Mouse (Mus musculus) megakaryocyte, embryonic 14.5 days (primary cell): ENCODE results near the gene Gzmm. TPM values are rescaled to one million over a fixed set of nuclear protein-coding genes. Genes with fewer than 3 reads are reported as not detected.

Source experiments
- H3K27me3 ChIP-seq: replicated peaks from 2 replicates; pipeline ENCODE3; 2012; ENCODE audit warnings: inconsistent platforms
- H3K36me3 ChIP-seq: replicated peaks from 2 replicates; pipeline ENCODE3; 2012; ENCODE audit warnings: low read length, inconsistent platforms, mixed read lengths
- H3K4me1 ChIP-seq: 2 replicates; pipeline ENCODE4 v1.6.1; 2012; ENCODE audit warnings: inconsistent platforms
- H3K4me3 ChIP-seq: replicated peaks from 2 replicates; pipeline ENCODE3; 2012; ENCODE audit warnings: moderate library complexity, mild to moderate bottlenecking, inconsistent platforms
- H3K9me3 ChIP-seq: 2 replicates; pipeline ENCODE4 v1.6.1; 2012; ENCODE audit warnings: inconsistent platforms
- FLI1 ChIP-seq: IDR thresholded peaks from 2 replicates; pipeline ENCODE4 v1.6.1; 2012; ENCODE audit warnings: low read length, inconsistent platforms, mixed read lengths
- GATA1 ChIP-seq: IDR thresholded peaks from 3 replicates; pipeline ENCODE4 v1.6.1; 2012; ENCODE audit warnings: mixed read lengths, low read length, inconsistent platforms, borderline replicate concordance
- polyA plus RNA-seq: library from polyadenylated mRNA; stranded (reverse); fragments of >175 nt; gene quantifications from 2 replicates; pipeline ENCODE4 v1.2.3, GENCODE M21; 2012; ENCODE audit warnings: low replicate concordance; ENCODE audit not compliant: insufficient read depth

Gene Gzmm
- polyA plus RNA-seq, 1 experiment, result 2.2 TPM

DNA sequence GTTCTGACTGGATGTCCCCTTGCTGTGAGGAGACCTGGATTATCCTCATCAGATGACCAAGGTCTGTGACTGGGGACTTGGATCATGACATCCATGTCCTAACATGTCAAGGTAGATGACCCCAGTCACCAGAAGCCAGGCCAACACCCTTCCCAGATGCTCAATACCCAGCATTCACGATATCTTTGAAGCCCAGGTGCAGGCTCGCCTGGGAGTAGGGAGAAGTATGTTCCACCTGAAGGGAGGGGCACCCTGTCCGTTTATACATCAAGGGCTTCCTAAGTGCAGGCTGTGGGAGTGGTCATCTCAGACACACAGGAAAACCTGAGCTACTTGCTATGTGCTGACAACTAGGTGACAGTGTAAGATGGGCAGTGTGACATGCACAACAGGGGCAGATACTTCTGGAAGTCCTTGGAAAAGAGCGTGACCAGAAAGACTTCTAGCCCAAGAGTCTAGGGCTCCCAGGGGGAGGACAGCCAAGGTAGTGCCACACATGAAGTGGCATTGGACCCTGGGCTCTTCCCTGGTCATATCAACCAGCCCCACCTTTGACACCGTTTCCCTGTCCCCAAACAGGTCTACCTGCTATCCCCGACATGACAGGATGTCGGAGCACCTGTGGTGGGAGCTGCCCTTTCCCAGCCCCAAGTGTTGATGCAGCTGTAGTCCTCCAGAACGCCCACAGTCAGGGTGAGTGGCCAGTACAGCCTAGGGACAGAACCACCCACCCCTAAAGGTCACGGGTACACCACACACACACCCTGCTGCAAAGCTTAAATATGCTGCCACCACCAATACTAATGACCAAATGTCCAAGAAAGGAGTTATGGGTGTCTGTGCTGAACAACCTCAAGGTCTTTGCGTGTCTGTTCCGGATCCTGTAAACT is 8.0 kb upstream of the Gzmm start:
- Histone ChIP-seq H3K27me3 (no peaks in the 10 kb centered on the region), H3K4me1 (peaks cover 41% of the 10 kb centered on the region), H3K36me3 (peaks cover 39% of the 10 kb centered on the region), H3K4me3 (peak overlapping the region; percentile 99), H3K9me3 (peaks cover 11% of the 10 kb centered on the region)
- TF ChIP-seq FLI1, result no peak
- no peak for TF ChIP-seq GATA1

DNA sequence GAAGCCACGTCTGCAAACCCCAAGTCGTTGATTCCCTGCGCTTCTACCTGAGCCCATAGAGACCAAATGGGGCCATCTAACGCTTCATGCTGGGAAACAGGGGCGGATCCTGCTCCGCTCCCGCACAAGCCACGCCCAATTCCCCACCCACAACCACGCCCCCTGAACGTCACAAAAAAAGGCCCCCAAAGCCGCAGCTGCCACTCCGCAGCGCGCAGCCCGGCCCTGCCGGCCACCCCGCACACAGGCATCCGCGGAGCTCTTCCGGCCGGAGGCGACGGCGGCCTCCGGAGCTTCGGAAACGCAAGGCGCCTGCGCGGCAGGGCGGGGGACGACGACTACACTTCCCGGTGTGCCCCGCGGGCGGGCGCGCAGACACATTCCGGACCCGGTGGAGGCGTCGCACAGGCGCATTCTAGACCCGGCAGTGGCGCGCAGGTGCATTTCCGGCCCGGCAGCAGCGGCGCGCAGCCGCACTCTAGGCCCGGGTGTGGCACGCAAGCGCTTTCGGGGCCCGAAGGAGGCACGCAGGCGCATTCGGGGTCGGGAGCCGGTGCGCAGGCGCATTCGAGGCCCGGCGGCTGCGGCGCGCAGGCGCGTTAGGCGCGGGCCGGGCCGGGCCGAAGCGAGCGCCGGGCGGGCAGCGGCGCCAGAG is 7.1 kb upstream of the Gzmm start, which contains the start of gene Cdc34:
Gene Cdc34, plus strand, starts transcription at position 605 of the 655 bp plus-strand sequence.
- Histone ChIP-seq H3K36me3 (peaks cover 39% of the 10 kb centered on the region), H3K9me3 (peaks cover 11% of the 10 kb centered on the region), H3K27me3 (no peaks in the 10 kb centered on the region), H3K4me1 (peaks cover 49% of the 10 kb centered on the region), H3K4me3 (peak within 1 kb of the TSS; percentile 99)
- TF ChIP-seq GATA1 (no peak), FLI1 (peak; percentile 71; the same call in 1 of the 2 replicates)

DNA sequence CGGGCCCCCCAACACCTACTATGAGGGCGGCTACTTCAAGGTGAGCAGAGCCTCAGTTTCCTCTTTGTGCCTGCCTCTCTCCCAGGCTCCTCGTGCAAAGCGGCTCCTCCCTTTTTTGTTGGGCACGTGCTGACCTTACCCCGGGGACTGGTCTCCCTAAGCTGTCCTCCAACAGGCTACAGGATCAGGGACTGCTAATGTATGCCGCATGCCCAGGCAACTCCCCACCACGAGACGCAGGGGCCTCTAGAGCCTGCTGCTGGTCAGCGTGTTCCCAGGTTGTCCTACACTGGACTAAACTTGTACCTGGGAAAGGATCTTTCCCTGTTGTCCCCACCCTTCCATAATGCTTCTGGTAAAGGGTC is 6.3 kb upstream of the Gzmm start:
- Histone ChIP-seq H3K27me3 (no peaks in the 10 kb centered on the region), H3K36me3 (peaks cover 47% of the 10 kb centered on the region), H3K4me3 (peak overlapping the region; percentile 99), H3K9me3 (peaks cover 11% of the 10 kb centered on the region), H3K4me1 (peaks cover 56% of the 10 kb centered on the region)
- no peak for TF ChIP-seq FLI1
- no peak for TF ChIP-seq GATA1

DNA sequence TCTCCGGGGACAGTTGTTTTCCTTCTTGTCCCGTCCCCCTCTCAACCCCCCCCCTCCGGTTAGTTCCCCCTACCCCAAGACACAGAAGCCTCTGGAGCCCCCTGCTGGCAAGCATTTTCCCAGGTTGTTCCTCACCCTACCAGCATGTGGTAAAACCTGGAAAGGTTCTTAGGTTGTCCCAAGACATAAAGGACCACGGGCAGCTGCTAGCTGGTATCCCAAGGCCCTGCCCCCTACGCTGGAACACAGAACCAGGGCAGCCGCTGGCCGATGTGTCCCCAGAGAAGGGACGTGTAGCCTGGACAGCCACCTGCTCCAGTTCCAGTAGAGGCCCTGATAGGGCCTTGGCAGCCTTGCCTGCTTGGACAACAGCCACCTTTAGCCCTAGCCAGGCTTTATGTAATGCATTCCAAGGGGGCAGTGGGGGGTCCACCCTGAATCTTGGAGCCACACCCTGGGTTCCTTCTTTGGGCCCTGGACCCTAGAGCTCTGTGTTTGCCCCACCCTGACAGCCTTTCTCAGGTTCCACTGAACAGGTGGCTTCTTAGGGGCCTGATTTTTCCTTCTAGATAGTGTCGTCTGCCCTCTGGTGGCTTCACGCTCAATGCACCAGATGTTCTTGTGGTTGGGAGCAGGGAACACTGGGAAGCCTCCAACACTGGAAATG is 5.8 kb upstream of the Gzmm start:
- peaks cover 52% of the 10 kb centered on the region for H3K36me3 ChIP-seq
- peaks cover 61% of the 10 kb centered on the region for H3K4me1 ChIP-seq
- H3K27me3 ChIP-seq, result no peaks in the 10 kb centered on the region
- H3K9me3 ChIP-seq, result peaks cover 11% of the 10 kb centered on the region
- no peak for TF ChIP-seq FLI1
- no peak for TF ChIP-seq GATA1
- peak overlapping the region; percentile 99 for H3K4me3 ChIP-seq

DNA sequence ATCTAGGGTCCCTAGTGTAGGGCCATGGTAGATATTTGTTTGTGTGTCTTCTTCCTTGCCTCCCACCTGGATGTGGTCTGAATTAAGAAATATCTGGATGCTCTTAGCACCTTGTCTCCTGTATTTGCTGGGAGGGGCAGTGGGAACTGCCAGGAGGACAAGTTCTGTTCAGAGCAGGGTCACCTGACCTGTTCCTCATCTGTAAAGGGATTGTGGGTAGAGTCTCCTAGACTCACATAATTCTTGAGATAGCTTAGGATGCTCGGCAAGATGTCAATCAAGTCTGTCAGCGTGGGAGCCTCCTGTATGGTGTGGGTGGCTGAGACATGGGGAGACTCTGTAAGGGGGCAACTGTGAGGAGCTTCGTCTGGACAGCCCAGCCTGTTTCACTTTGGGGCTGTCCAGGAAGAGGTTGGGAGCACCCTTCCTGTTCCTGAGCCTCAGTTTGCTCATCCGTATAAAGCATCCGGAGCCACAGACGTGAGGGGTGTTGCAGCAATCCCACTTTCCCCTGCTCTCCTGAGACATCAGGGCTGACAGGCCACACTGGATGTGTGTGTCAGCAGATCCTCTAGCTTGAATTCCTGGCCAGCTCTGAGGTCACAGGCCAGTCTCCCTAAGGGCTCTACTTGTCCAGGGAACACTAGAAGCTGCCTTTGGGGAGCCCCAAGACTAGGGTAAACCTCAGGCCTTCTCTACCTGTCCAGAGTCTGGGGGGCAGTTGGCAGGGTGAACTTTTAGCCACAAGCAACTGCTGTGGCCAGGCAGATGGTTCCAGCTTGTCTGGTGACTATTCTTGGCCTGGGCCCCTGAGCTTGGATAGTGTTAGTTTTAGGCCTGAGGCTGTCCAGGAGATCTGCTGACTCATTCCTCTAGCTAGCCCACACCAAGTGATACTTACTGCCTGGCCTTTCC is 4.8 kb upstream of the Gzmm start:
- no peak for TF ChIP-seq FLI1
- TF ChIP-seq GATA1, result no peak
- peaks cover 59% of the 10 kb centered on the region for H3K36me3 ChIP-seq
- H3K9me3 ChIP-seq, result peaks cover 2% of the 10 kb centered on the region
- no peaks in the 10 kb centered on the region for H3K27me3 ChIP-seq
- H3K4me1 ChIP-seq, result peaks cover 70% of the 10 kb centered on the region
- H3K4me3 ChIP-seq, result peak overlapping the region; percentile 99

DNA sequence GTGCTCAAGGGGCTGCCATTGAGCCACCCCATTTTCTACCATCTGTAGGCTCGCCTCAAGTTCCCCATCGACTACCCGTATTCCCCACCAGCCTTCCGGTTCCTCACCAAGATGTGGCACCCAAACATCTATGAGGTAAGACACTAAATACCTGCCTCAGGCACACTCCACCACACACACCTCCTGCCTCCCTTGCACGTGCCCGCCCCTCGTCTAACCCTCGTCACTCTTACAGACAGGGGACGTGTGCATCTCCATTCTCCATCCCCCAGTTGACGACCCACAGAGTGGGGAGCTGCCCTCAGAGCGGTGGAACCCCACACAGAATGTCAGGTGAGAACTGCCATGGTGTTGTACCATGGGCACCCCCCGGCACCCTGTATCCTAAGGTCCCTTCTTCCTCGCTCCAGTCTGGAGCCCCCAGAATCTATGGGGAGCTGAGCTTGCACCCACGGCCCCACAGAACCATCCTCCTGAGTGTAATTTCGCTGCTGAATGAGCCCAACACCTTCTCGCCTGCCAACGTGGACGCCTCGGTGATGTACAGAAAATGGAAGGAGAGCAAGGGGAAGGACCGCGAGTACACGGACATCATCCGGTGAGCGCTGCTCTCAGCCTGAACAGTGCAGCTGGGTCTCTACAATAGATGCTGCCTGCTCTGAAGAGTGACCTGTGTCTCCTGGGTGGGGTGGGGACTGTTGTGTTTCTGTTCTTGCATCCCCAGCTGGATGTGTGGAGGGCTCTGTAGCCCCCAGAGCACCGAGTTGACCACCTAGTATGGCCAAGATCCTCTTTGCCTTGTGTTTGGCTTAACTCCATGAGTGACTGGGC is 3.8 kb upstream of the Gzmm start:
- peaks cover 68% of the 10 kb centered on the region for H3K36me3 ChIP-seq
- H3K9me3 ChIP-seq, result no peaks in the 10 kb centered on the region
- H3K27me3 ChIP-seq, result no peaks in the 10 kb centered on the region
- no peak for TF ChIP-seq FLI1
- TF ChIP-seq GATA1, result no peak
- H3K4me3 ChIP-seq, result peak overlapping the region; percentile 99
- peaks cover 76% of the 10 kb centered on the region for H3K4me1 ChIP-seq

DNA sequence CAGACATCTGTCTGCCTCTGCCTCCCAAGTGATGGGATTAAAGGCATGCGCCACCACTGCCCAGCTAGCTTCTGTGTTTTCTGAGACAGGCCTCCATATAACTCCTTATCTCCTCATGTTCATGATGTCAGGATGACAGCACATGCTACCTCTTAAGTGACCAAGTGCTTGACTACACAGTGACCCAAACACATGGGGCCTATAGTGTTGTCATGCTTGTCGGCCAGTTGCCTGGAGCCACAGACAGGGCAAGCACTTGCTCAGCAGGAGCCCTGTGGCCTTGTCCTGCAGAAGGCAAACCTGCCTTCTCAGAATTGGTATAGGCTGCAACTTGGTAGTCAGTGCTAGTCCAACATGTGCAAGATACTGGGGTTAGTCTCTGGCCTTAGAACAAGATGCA is 2.6 kb upstream of the Gzmm start:
- Histone ChIP-seq H3K36me3 (peaks cover 72% of the 10 kb centered on the region), H3K9me3 (no peaks in the 10 kb centered on the region)
- no peak for TF ChIP-seq GATA1
- TF ChIP-seq FLI1, result no peak

DNA sequence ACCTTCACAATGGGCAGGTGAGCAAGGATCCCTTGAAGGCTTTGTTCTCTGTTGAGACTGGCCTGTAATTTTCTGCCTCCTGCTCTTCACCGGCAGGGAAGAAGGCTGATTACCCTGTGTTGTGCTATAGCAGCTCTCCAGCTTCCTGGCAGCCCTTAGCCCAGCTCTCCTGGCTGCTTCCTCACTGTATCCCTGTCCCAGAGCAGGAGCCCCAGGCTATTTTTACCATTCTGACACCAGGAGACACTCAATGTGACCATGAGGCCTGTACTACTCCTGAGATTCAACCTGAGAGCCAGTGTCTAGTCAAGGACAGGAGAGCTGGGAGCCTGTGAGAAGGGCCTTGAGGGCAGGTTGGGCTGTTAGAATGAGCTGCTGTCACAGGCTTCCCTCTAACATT is 2.1 kb upstream of the Gzmm start:
- H3K4me1 ChIP-seq, result peaks cover 65% of the 10 kb centered on the region
- no peak for TF ChIP-seq GATA1
- no peak for TF ChIP-seq FLI1
- no peaks in the 10 kb centered on the region for H3K9me3 ChIP-seq
- H3K36me3 ChIP-seq, result peaks cover 73% of the 10 kb centered on the region
- H3K27me3 ChIP-seq, result no peaks in the 10 kb centered on the region
- H3K4me3 ChIP-seq, result no peak overlapping the region

More for the DNA sequence above, 2.6 kb upstream of the Gzmm start:
- H3K4me1 ChIP-seq, result peaks cover 68% of the 10 kb centered on the region
- H3K4me3 ChIP-seq, result no peak overlapping the region
- H3K27me3 ChIP-seq, result no peaks in the 10 kb centered on the region

DNA sequence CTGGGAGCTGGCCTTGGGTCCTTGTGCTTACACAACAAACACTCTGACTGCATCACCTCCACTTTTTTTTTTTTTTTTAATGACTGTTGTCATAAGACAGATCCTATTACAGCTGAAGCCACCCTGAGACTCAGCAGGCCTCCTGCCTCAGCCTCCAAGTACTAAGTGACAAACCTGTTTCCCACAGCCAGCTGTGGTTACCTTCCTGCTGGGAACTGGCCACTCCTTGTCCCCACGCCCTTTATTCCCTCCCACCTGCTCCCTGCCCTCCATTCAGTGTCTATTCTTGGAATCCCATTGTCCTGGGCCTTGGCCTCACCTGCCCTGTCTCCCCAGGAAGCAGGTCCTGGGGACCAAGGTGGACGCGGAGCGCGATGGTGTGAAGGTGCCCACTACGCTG is 1.3 kb upstream of the Gzmm start:
- Histone ChIP-seq H3K4me1 (peaks cover 65% of the 10 kb centered on the region), H3K27me3 (no peaks in the 10 kb centered on the region), H3K4me3 (no peak overlapping the region), H3K36me3 (peaks cover 77% of the 10 kb centered on the region), H3K9me3 (peaks cover 7% of the 10 kb centered on the region)
- TF ChIP-seq GATA1 (no peak), FLI1 (no peak)
